Mouse (Mus musculus) right cerebral cortex, adult 18-20 months (tissue): Measurements from ENCODE around the gene Olfr294.

Experiments
- DNase-seq: peaks from one replicate; pipeline ENCODE4 v3.0.0; 2022; ENCODE audit warnings: mixed read lengths

Olfr294 gene

GRCm38 (mm10) chr7:86616543-86616942 is at the start of gene Olfr294:
Gene Olfr294, minus strand, starts transcription at chr7:86616643.
- no peak for DNase-seq

DNA sequence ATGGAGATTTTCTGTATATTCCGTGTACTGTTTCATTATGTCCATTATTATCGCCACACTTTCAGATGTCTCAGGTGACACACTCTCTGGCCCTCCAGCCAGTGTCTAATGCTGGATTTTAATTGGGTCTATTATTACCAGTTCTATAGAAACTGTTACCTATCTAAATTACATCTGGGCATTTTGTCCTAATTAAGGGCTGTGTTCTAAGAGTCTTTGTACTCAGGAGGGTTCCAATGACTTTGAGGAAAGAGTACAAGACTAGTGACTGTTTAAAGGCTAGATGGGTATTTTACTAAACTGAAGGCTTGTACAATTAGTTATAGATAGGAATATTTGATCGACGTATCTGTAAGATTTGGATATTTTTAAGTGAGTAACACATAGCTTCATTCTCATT is 32.3 kb upstream of the Olfr294 start, which contains the start of gene Olfr293:
Gene Olfr293, plus strand, starts transcription at position 301 of the 400 bp plus-strand sequence.
- DNase-seq: no peak

DNA sequence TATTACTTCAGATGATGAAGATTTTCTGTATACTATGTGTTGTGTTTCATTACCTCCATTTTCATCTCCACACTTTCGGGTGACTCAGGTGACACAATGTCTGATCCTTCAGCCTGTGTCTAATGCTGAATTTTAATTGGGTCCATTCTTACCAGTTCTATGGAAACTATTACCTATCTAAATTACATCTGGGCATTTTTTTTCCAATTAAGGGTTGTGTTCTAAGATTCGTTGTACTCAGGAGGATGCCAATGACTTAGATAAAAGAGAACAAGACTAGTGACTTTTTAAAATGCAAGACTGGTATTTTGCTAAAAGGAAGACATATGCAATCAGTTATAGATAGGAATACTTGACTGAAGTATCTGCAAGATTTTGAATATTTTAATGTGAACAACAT is 32.9 kb downstream of the Olfr294 start, which contains the start of gene Olfr295:
Gene Olfr295, plus strand, starts transcription at position 301 of the 400 bp plus-strand sequence.
- no peak for DNase-seq
